Mouse (Mus musculus) Muller cell, postnatal 12 days (primary cell): Measurements from ENCODE around the gene Sdhb.

Experiments
- DNase-seq: peaks from one replicate; pipeline ENCODE4 v3.0.0-alpha.2; 2015; ENCODE audit errors: inconsistent ontology term

Sdhb gene

DNA sequence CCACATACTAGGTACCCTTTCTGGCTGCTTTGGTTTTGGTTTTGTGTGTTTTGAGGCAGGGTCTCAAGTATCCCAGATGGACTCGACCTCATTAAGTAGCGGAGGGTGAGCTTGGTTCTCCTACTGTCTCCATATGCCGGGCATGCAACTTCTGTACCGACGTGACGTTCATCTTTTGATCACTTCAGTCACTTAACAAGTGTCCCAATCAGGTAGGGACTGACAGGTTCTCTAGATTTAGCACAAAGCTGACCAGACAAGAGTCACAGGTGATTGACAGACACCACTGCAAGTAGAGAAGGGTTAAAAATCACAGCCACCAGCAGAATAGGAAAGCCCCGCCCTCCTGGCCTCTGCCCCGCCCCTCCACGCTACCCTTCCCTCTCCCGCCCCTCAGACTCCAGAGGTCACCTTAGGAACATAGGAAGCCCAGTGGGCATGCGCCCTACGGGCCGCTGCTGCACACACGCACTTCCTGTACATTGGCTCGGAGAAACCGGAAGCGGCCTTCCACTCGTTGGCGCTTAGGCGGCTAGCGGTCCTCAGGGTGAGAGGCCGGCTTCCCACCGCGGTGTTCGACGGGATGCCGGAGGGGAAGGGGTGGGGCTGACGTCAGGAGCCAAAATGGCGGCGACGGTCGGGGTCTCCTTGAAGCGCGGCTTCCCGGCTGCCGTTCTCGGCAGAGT is at the start of gene Sdhb:
TSS of gene Sdhb (plus strand) at position 423 of the 686 bp plus-strand sequence.
- DNase-seq, result peak; percentile 97

DNA sequence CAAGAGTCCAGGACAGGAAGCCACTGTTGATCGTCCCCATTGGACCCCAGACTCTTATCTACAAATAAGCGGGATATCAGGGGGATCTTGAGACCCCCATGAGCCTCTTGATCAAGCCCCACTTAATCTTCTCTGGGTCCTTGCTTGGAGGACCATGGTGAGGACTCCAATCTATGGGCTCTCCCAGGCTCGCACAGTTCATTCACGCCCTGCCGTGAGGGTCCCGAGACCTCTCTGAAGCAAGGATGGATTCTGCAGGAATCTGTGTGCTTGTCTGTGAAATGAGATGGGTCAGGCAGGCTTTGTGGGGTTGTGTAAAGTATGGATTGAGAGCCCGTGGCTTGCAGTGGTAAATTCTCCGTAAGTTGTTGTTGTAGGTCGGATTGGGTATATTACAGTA is 49.6 kb upstream of the Sdhb start:
- no peak for DNase-seq

- no peak for DNase-seq
Observed at GRCm38 (mm10) chr4:140912271-140912833, 48.7 kb upstream of the Sdhb start.

DNA sequence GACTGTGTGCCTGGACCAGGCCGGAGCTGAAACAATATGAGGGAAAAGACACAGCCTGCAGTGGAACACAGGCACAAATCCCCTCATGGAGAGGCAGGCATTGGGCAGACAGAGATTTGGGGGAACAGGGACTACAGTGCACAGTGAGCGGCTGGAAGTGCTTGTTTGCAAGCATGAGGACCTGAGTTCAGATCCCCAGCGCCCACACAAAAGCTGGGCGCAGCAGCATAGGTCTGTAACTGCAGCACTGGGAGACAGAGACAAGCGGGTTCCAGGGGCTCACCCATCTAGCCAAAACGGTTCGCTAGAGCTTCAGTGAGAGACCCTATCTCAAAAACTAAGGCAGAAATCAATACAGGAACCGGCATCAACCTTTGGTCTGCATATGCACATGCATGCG is 47.4 kb upstream of the Sdhb start:
- DNase-seq, result no peak

- peak; percentile 67 for DNase-seq
Observed at GRCm38 (mm10) chr4:140914731-140915131, 46.3 kb upstream of the Sdhb start.

- DNase-seq, result no peak
Observed at GRCm38 (mm10) chr4:140915235-140915634, 45.8 kb upstream of the Sdhb start.

DNA sequence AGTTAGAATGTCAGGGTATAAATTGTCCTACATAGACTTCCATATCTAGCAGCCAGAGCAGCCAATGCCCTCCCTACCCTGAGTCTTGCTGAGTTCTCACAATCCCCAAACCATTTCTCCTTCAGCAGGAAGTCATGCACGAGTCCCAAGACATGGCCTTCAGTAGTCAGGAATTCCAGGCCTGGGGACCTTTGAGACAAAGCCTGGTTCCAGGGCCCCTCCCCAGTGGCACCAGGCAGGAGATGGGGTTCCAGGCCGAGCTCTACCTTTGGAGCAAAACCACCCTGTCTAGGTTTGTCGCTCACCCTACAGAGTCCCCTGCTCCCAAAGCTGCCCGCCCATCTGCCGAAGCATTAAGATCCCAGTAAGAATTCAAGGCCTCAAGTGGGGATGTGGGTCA is 44.7 kb upstream of the Sdhb start:
- no peak for DNase-seq

- DNase-seq, result no peak
Observed at GRCm38 (mm10) chr4:140917451-140917850, 43.6 kb upstream of the Sdhb start.

- DNase-seq, result no peak
Observed at GRCm38 (mm10) chr4:140919974-140920836, 40.8 kb upstream of the Sdhb start.

- no peak for DNase-seq
Observed at GRCm38 (mm10) chr4:140922508-140922907, 38.5 kb upstream of the Sdhb start.

DNA sequence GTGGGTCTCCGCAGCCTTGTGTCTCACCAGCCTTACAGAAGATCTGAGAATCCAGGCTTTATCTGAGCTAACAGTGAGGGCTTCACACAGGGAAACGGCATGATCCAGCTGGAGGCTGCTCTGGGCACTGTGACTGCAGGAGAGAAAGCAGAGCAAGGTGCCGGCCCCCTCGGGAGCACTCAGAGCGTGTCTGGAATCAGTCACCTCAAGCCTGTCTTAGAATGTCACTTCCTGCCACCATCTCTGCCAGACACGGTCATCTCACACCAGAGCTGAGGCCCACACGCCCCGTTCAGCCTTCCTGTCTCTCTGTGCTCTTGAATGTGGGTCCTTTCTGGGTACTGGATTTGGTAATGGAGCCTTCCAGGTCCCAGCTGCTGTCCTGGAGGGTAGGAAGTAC is 35.4 kb upstream of the Sdhb start:
- no peak for DNase-seq

DNA sequence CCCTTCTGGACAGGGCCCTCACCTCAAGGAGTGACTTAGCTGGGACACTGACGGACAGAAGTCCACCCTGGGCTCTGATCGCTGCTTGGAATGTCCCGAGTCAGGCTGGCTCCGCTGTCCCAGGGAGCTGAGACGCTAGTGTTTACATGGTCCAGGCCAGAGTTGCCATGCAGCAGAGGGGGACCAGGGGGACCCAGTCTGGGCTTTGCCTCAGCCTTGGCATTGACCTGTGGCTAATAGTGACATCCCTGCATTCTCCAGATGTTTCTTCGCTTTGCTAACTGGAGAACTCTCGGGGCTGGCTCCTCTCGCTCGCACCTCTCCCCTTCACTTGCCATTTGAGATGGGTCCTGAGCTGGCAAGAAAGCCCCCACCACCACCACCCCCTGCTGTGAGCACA is 32.7 kb upstream of the Sdhb start:
- no peak for DNase-seq

DNA sequence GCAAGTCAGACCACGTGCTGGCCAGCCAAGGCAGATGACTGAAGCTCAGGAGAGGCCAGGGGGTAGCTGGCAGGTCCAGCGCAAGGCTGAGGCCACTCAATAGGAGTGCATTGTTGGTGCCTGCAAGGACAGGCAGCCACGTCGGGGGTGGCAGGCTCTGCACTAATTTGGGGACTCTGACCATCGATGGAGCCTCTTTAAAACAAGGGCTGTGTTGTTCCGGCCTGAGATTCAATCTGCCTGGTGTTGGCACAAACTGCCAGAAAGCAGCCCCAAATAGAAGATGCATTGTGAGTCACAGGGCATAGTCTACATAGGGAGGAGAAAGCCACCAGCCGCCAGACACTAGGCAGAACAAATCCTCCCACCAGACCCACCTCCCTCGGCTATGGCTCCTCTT is 31.3 kb upstream of the Sdhb start:
- DNase-seq, result peak; percentile 95

- no peak for DNase-seq
Observed at GRCm38 (mm10) chr4:140930900-140931470, 30.0 kb upstream of the Sdhb start.

DNA sequence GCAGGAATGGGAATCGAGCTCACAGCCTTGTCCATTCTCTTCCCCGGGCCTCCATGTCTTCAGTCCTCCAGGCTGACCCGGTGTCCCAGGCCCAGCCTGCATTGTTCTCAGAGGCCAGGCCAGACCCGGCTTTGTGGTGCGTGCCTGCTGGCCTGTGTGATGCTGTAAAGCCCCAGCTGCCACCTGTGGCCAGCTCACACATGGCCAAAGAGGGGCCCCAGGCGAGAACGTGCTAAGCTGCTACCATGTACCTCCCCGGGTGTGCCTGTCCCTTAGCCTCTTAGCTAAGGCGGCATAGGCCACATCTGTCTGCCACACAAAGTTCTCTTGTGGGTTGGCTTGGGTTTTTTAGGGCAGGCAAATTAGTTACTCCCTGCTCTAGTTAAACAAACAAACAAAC is 25.4 kb upstream of the Sdhb start:
- DNase-seq, result no peak

- DNase-seq, result no peak
Observed at GRCm38 (mm10) chr4:140944356-140944755, 16.6 kb upstream of the Sdhb start.

GRCm38 (mm10) chr4:140944961-140945442 is 16.0 kb upstream of the Sdhb start:
- DNase-seq, result peak; percentile 38

- DNase-seq, result no peak
Observed at GRCm38 (mm10) chr4:140945571-140945970, 15.4 kb upstream of the Sdhb start.

DNA sequence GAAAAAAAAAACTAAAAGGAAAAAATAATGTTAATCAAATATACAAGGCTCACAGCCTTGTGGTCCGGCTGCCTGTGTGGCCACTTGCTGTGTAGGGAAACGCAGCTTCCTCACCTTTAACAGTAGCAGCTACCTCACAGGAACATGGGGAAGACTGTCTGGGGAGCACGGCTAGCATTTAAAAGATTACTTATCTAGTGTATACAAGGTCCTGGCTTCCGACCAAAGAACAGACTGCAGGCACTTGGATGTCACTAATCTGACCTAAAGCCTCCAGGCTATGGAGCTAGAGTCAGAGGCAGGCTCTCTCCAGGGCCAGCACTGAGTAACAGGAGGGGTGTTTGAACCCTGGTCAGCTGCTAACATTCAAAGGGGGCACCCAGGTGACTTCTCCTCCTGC is 15.0 kb upstream of the Sdhb start:
- no peak for DNase-seq

- DNase-seq, result no peak
Observed at GRCm38 (mm10) chr4:140946580-140947205, 14.3 kb upstream of the Sdhb start.

DNA sequence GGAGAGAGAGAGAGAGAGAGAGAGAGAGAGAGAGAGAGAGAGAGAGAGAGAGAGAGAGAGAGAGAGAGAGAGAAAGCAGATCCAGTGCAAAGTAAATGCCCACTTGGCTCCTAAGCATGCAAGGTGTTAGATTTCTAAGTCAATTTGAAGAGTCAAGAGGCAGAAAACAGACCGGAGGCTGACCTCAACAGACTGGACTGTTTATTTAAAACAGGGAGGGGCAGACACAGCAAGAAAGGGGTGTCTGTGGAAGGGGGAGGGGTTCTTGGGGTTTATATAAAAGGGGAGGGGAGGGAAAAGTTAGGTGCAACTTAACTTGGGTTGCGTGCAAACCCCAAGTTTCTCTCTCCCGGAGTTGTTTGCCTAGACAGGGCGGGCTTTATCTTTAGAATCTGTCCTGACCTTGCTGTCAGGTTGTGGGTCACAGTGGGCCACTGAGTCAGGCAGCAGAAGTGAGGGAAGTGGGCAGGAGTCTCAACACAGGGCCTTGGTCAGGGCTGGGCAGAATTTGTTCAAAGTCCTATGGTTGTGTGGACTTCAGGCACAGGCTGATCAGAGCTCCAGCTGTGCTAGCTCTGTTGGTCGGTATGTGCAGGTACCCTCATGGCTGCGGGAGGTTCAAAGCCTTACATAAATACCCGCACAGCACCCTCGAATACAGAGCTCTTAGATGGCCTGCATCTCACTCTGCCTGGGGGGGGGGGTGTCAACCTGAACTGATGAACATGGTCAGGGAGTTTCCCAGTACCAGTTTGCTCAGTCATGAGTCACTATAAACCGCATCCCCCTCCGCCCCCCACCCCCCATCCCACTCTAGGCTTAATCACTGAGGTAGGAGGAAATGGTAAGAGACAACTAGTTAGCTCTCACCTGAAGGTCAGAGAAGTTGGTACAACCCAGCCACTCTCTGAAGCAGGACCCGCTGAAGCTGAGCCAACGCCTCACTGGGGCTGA is 13.2 kb upstream of the Sdhb start:
- DNase-seq, result no peak
